Mouse (Mus musculus) ES-Bruce4 (cell line): ENCODE measurements around the gene Pde10a.

Source experiments
- CTCF ChIP-seq: IDR thresholded peaks from one replicate; pipeline ENCODE4 v1.8.1; 2011; ENCODE audit warnings: low read depth, low read length
- EP300 ChIP-seq: IDR thresholded peaks from 2 replicates; pipeline ENCODE4 v1.6.1; 2011; ENCODE audit warnings: low read depth, low read length; ENCODE audit not compliant: insufficient read depth
- POLR2A ChIP-seq: IDR thresholded peaks from one replicate; pipeline ENCODE4 v1.8.1; 2011; ENCODE audit warnings: low read length; ENCODE audit not compliant: insufficient read depth

DNA sequence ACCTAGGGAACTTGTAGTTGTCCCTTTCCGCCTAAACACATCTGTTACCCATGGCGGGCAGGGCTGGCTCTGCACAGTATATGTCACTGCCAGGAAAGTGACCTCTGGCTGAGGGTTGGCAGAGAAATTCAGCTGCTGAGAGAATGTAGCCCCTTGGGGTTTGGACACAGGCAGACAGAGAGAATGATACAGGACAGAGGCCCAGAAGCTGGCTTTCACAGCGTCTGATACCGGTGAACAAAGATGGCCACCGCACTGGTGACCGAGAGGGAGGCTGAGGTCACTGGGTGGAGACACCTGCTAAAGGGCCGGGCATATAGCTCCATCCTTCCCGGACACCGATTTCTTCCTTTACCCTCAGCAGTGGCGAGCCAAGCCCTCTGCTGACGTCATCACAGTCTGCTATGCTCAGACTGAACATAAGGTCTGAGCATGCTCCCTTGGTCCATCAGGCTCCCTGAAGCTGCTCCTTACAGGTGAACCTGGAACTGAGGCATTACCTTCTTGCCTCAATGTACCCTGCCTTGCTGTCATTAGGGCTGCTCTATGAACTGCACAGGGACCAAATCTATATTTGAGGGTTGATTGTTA is 250.5 kb downstream of the Pde10a start:
- TF ChIP-seq POLR2A (no peak), CTCF (no peak), EP300 (no peak)
